Mouse (Mus musculus) lung, embryonic 14.5 days (tissue): ENCODE results near the gene Rab29. TPM values are rescaled to one million over a fixed set of nuclear protein-coding genes. Genes with fewer than 3 reads are reported as not detected.
A peak's percentile ranks its signal among the peaks of the same experiment; 100 is the strongest.
"Not testable (repeated sequence)": the region's sequence is repeated elsewhere in the genome, so short reads cannot be mapped to it uniquely, and the experiment has no call there.

ENCODE experiments used
- ATAC-seq: fragments of 200-750 bp; cut with Nextera tagmentation; 2 replicates; pipeline ENCODE4 v1.8.0; 2017; ENCODE audit warnings: mild to moderate bottlenecking, moderate TSS enrichment, moderate library complexity; ENCODE audit not compliant: insufficient read depth
- DNase-seq: peaks from one replicate; pipeline ENCODE4 v3.0.0-alpha.2; 2015
- H3K27ac ChIP-seq: fragments of 300-500 bp; sonication (generic); 2 replicates; pipeline ENCODE4 v1.5.1; 2014; ENCODE audit warnings: low read depth, mild to moderate bottlenecking, moderate library complexity
- H3K27me3 ChIP-seq: fragments of 300-500 bp; sonication (generic); 2 replicates; pipeline ENCODE4 v1.6.1; 2014; ENCODE audit warnings: low read length, control low read depth; ENCODE audit not compliant: insufficient read depth
- H3K36me3 ChIP-seq: fragments of 300-500 bp; sonication (generic); 2 replicates; pipeline ENCODE4 v1.6.1; 2014; ENCODE audit warnings: control low read depth; ENCODE audit not compliant: insufficient read depth
- H3K4me1 ChIP-seq: fragments of 300-500 bp; sonication (generic); 2 replicates; pipeline ENCODE4 v1.6.1; 2014; ENCODE audit warnings: antibody characterized with exemption, control low read depth; ENCODE audit not compliant: insufficient read depth
- H3K4me2 ChIP-seq: fragments of 300-500 bp; sonication (generic); 2 replicates; pipeline ENCODE4 v1.6.1; 2014; ENCODE audit warnings: mild to moderate bottlenecking
- H3K4me3 ChIP-seq: fragments of 300-500 bp; sonication (generic); 2 replicates; pipeline ENCODE4 v1.5.1; 2014; ENCODE audit warnings: low read depth, low read length
- H3K9ac ChIP-seq: fragments of 300-500 bp; sonication (generic); 2 replicates; pipeline ENCODE4 v1.6.1; 2014
- H3K9me3 ChIP-seq: fragments of 300-500 bp; sonication (generic); 2 replicates; pipeline ENCODE4 v1.6.1; 2016; ENCODE audit warnings: low read depth, low read length, control low read depth
- CTCF ChIP-seq: IDR thresholded peaks from 2 replicates; pipeline ENCODE4 v1.5.1; 2016; ENCODE audit warnings: antibody characterized with exemption, low read depth
- WGBS: fragments of 180-500 bp; shearing (Covaris S2); extraction: QIAGEN DNeasy Blood & Tissue Kit; methylation state at CpG from one replicate; pipeline ENCODE4 v1.1.7; 2014; 5-methylcytosine and 5-hydroxymethylcytosine counted together
- polyA plus RNA-seq: library from polyadenylated mRNA; unstranded; fragments of >200 nt; fragmentation: Nextera tagmentation; extraction: Ambion mirVana; gene quantifications from 2 replicates; pipeline ENCODE4 v1.2.1, GENCODE M21; 2014

The Rab29 gene
- polyA plus RNA-seq, 1 experiment from 2014 or later = 14.6 TPM

GRCm38 (mm10) chr1:131886173-131886572 is 19.1 kb downstream of the Rab29 start:
- no peaks in the 10 kb centered on the region for H3K36me3 ChIP-seq
- 79% methylated on average over 2 of the region's 2 CpGs for WGBS
- no peaks in the 10 kb centered on the region for H3K4me1 ChIP-seq
- H3K27me3 ChIP-seq = no peaks in the 10 kb centered on the region
- no peak overlapping the region for H3K4me3 ChIP-seq
- H3K27ac ChIP-seq = no peak overlapping the region
- no peak overlapping the region for H3K9ac ChIP-seq
- no peaks in the 10 kb centered on the region for H3K9me3 ChIP-seq
- DNase-seq (no peak), ATAC-seq (no peak)
- no peak overlapping the region for H3K4me2 ChIP-seq
- no peak for TF ChIP-seq CTCF

DNA sequence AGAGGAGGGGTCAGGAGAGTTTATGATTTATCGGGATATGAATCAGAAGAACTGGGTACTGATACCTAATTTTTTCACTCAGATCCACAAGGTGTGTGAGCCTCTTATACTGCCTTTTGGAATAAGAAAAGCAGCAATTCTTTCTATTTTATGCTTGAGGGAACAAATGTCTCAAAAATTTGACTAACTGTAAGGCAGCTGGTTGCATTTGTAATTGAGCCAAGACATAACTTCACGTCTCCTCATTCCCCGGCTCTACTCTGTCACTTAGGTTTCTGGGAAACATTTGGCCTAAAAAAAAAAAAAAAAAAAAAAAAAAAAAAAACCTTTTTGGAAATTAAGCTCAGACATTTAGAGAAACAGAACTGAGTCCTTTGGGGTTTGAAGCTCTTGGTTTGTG is 19.6 kb downstream of the Rab29 start:
- TF ChIP-seq CTCF = no peak
- H3K27me3 ChIP-seq = no peaks in the 10 kb centered on the region
- H3K4me1 ChIP-seq = no peaks in the 10 kb centered on the region
- H3K4me3 ChIP-seq = no peak overlapping the region
- no peak overlapping the region for H3K4me2 ChIP-seq
- H3K9me3 ChIP-seq = no peaks in the 10 kb centered on the region
- no peak overlapping the region for H3K9ac ChIP-seq
- ATAC-seq = no peak
- peak; percentile 8 for DNase-seq
- 75% methylated on average over 3 of the region's 3 CpGs for WGBS
- no peak overlapping the region for H3K27ac ChIP-seq
- H3K36me3 ChIP-seq = no peaks in the 10 kb centered on the region

DNA sequence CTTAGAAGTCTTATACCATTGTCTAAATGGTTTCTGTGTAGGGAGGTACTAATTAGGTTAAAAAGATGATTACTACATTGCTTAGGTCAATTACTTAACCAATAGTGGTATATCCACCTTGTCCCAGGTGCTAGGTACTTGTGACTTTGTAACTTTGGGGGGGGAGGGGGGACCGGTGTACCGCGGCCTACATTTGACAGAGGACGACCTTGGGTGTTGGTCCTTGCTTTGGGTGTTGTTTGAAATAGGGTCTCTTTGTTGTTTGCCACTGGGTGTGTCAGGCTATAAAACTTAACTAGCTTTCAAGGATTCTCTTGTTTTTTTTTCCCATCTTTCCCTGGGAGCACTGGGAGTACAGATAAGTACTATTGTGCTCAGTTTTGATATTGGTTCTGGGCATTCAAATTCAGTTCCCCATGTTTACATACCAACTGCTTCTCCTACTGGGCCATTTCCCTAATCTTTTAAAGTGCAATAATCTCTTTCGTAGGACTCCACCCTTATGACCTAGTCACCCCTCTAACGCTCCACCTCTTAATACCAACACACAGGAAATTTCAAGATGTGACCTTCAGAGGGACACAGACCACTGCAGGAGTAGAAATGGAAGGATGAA is 23.1 kb downstream of the Rab29 start:
- no peak for DNase-seq
- Histone ChIP-seq H3K27me3 (no peaks in the 10 kb centered on the region), H3K36me3 (no peaks in the 10 kb centered on the region), H3K4me1 (no peaks in the 10 kb centered on the region), H3K4me3 (no peak overlapping the region), H3K9me3 (no peaks in the 10 kb centered on the region), H3K4me2 (no peak overlapping the region), H3K9ac (no peak overlapping the region), H3K27ac (no peak overlapping the region)
- whole genome bisulfite sequencing = 62% methylated on average over 6 of the region's 6 CpGs
- no peak for TF ChIP-seq CTCF
- ATAC-seq = no peak

- Histone ChIP-seq H3K9ac (no peak overlapping the region), H3K9me3 (no peaks in the 10 kb centered on the region), H3K4me3 (no peak overlapping the region), H3K27me3 (no peaks in the 10 kb centered on the region), H3K4me2 (no peak overlapping the region), H3K4me1 (no peaks in the 10 kb centered on the region), H3K36me3 (no peaks in the 10 kb centered on the region), H3K27ac (no peak overlapping the region)
- WGBS = 73% methylated on average over 4 of the region's 4 CpGs
- TF ChIP-seq CTCF = no peak
- DNase-seq (no peak), ATAC-seq (no peak)
Observed at GRCm38 (mm10) chr1:131891436-131891835, 24.4 kb downstream of the Rab29 start.

- no peak overlapping the region for H3K27ac ChIP-seq
- DNase-seq (no peak), ATAC-seq (no peak)
- H3K4me1 ChIP-seq = no peaks in the 10 kb centered on the region
- TF ChIP-seq CTCF = no peak
- no peaks in the 10 kb centered on the region for H3K9me3 ChIP-seq
- H3K4me2 ChIP-seq = no peak overlapping the region
- no peak overlapping the region for H3K4me3 ChIP-seq
- no peak overlapping the region for H3K9ac ChIP-seq
- no peaks in the 10 kb centered on the region for H3K36me3 ChIP-seq
- H3K27me3 ChIP-seq = no peaks in the 10 kb centered on the region
- WGBS = 81% methylated on average over 4 of the region's 4 CpGs
Observed at GRCm38 (mm10) chr1:131902679-131903078, 35.7 kb downstream of the Rab29 start.

GRCm38 (mm10) chr1:131903251-131903650 is 36.2 kb downstream of the Rab29 start:
- Histone ChIP-seq H3K4me1 (no peaks in the 10 kb centered on the region), H3K27me3 (no peaks in the 10 kb centered on the region), H3K36me3 (no peaks in the 10 kb centered on the region), H3K4me3 (no peak overlapping the region), H3K4me2 (no peak overlapping the region), H3K9ac (no peak overlapping the region), H3K9me3 (no peaks in the 10 kb centered on the region), H3K27ac (no peak overlapping the region)
- DNase-seq (no peak), ATAC-seq (no peak)
- 81% methylated on average over 7 of the region's 7 CpGs for WGBS
- no peak for TF ChIP-seq CTCF

DNA sequence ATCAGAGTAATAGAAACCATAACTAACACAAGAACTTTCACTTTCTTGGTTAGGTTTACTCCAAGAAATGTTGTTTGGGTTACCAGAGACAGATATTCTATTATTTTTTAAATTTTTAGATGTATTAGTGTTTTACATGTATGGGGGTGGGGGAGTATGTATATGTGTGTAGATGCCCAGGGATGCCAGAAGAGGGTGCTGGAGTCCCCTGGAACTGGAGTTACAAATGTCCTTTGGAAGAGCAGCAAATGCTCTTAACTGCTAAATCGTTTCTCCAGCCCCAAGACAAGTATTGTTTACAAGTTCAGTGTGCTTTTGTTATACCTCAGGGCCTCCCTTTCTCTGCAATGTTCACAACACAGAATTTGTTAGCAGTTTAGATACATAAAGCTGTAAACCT is 38.5 kb downstream of the Rab29 start:
- Histone ChIP-seq H3K4me2 (no peak overlapping the region), H3K27ac (no peak overlapping the region), H3K9ac (no peak overlapping the region), H3K36me3 (no peaks in the 10 kb centered on the region), H3K4me3 (no peak overlapping the region), H3K9me3 (no peaks in the 10 kb centered on the region), H3K27me3 (no peaks in the 10 kb centered on the region), H3K4me1 (no peaks in the 10 kb centered on the region)
- peak; percentile 39 for TF ChIP-seq CTCF
- 0% methylated on average over 1 of the region's 1 CpGs for WGBS
- ATAC-seq = no peak
- peak; percentile 45 for DNase-seq

- no peak overlapping the region for H3K4me2 ChIP-seq
- no peak overlapping the region for H3K27ac ChIP-seq
- H3K9ac ChIP-seq = no peak overlapping the region
- no peak for TF ChIP-seq CTCF
- H3K4me3 ChIP-seq = no peak overlapping the region
- H3K27me3 ChIP-seq = no peaks in the 10 kb centered on the region
- peaks cover 11% of the 10 kb centered on the region for H3K36me3 ChIP-seq
- peaks cover 6% of the 10 kb centered on the region for H3K4me1 ChIP-seq
- no peaks in the 10 kb centered on the region for H3K9me3 ChIP-seq
- WGBS = 91% methylated on average over 3 of the region's 3 CpGs
- no peak for ATAC-seq
- no peak for DNase-seq
Observed at GRCm38 (mm10) chr1:131908456-131908855, 41.4 kb downstream of the Rab29 start.

GRCm38 (mm10) chr1:131909236-131909635 is 42.2 kb downstream of the Rab29 start:
- not testable (repeated sequence) for ATAC-seq, H3K4me3 ChIP-seq, H3K27me3 ChIP-seq, H3K9me3 ChIP-seq, H3K4me2 ChIP-seq, H3K9ac ChIP-seq, H3K4me1 ChIP-seq, DNase-seq, H3K27ac ChIP-seq
- H3K36me3 ChIP-seq = peaks cover 14% of the 10 kb centered on the region
- 99% methylated on average over 2 of the region's 2 CpGs for WGBS
